Mouse (Mus musculus) MEL (cell line): ENCODE results near the gene Ryr2. TPM values are rescaled to one million over a fixed set of nuclear protein-coding genes. Genes with fewer than 3 reads are reported as not detected.

ENCODE experiments used
- DNase-seq: peaks from one replicate; pipeline ENCODE4 v3.0.0; 2011; ENCODE audit warnings: low read depth, low spot score
- H3K27ac ChIP-seq: 2 replicates; pipeline ENCODE4 v1.5.1; 2012; ENCODE audit warnings: low read depth, mild to moderate bottlenecking, control low read depth, low read length, moderate library complexity; ENCODE audit not compliant: control insufficient read depth
- H3K27me3 ChIP-seq, 2 experiments: fragments of 150-350 bp in 1 of 2; sonication (generic) in 1 of 2; 2 replicates each; pipeline ENCODE4 v1.6.1; 2012; ENCODE audit warnings: low read length in 2 of 2, mild to moderate bottlenecking in 2 of 2, improper control_type of control experiment in 1 of 2, moderate library complexity in 1 of 2; ENCODE audit not compliant: insufficient read depth in 2 of 2, control insufficient read depth in 1 of 2
- H3K36me3 ChIP-seq, 2 experiments: 2 replicates each; pipeline ENCODE4 v1.6.1; 2012 to 2014; ENCODE audit warnings: low read length in 2 of 2, improper control_type of control experiment in 1 of 2, inconsistent platforms in 1 of 2, mild to moderate bottlenecking in 1 of 2; ENCODE audit not compliant: insufficient read depth in 2 of 2, control insufficient read depth in 1 of 2
- H3K4me1 ChIP-seq, 2 experiments: fragments of 150-350 bp in 1 of 2; sonication (generic) in 1 of 2; 2 replicates each; pipeline ENCODE4 v1.6.1; 2012; ENCODE audit warnings: low read length in 2 of 2, improper control_type of control experiment in 1 of 2, mild to moderate bottlenecking in 1 of 2; ENCODE audit not compliant: insufficient read depth in 2 of 2, control insufficient read depth in 1 of 2
- H3K4me3 ChIP-seq, 2 experiments: fragments of 150-350 bp in 1 of 2; sonication (generic) in 1 of 2; 2 replicates each; pipeline ENCODE4 v1.5.1; 2012; ENCODE audit warnings: low read depth in 2 of 2, low read length in 2 of 2, mild to moderate bottlenecking in 2 of 2, moderate library complexity in 2 of 2, control low read depth in 1 of 2, improper control_type of control experiment in 1 of 2; ENCODE audit not compliant: control insufficient read depth in 1 of 2, insufficient read depth in 1 of 2
- H3K79me2 ChIP-seq: 2 replicates; pipeline ENCODE4 v1.6.1; 2012; ENCODE audit warnings: mild to moderate bottlenecking, low read length, moderate library complexity; ENCODE audit not compliant: control insufficient read depth, poor library complexity, insufficient read depth
- H3K9ac ChIP-seq: 2 replicates; pipeline ENCODE4 v1.6.1; 2012; ENCODE audit warnings: low read depth, mild to moderate bottlenecking, control low read depth, low read length, moderate library complexity; ENCODE audit not compliant: control insufficient read depth, poor library complexity, severe bottlenecking
- H3K9me3 ChIP-seq: fragments of 150-350 bp; sonication (generic); replicated peaks from 2 replicates; pipeline ENCODE4 v1.6.1; 2012; ENCODE audit warnings: mild to moderate bottlenecking, low read length, improper control_type of control experiment, moderate library complexity; ENCODE audit not compliant: insufficient read depth
- BHLHE40 ChIP-seq: IDR thresholded peaks from 2 replicates; pipeline ENCODE4 v1.6.1; 2012; ENCODE audit warnings: low read depth, mild to moderate bottlenecking, inconsistent platforms, low read length, improper control_type of control experiment, borderline replicate concordance
- CHD1 ChIP-seq: IDR thresholded peaks from 2 replicates; pipeline ENCODE4 v1.6.1; 2012; ENCODE audit warnings: low read depth, mild to moderate bottlenecking, inconsistent platforms, low read length, improper control_type of control experiment
- CTCF ChIP-seq, 3 experiments: IDR thresholded peaks in 2 of 3; conservative IDR thresholded peaks in 1 of 3; 2 replicates each; pipeline ENCODE4 v1.5.1; 2011 to 2012; ENCODE audit warnings: low read length in 3 of 3, low read depth in 2 of 3, mild to moderate bottlenecking in 2 of 3, improper control_type of control experiment in 1 of 3, inconsistent platforms in 1 of 3, mixed read lengths in 1 of 3, moderate library complexity in 1 of 3; ENCODE audit not compliant: control insufficient read depth in 1 of 3, insufficient read depth in 1 of 3, poor library complexity in 1 of 3, severe bottlenecking in 1 of 3
- EP300 ChIP-seq, 2 experiments: IDR thresholded peaks; 2 replicates each; pipeline ENCODE4 v1.6.1; 2011; ENCODE audit warnings: improper control_type of control experiment in 2 of 2, low read length in 2 of 2, low read depth in 1 of 2, mild to moderate bottlenecking in 1 of 2
- ETS1 ChIP-seq: IDR thresholded peaks from 2 replicates; pipeline ENCODE4 v1.6.1; 2012; ENCODE audit warnings: low read depth, mild to moderate bottlenecking, inconsistent platforms, low read length, improper control_type of control experiment, moderate library complexity
- GATA1 ChIP-seq: IDR thresholded peaks from 2 replicates; pipeline ENCODE4 v1.6.1; 2011; ENCODE audit warnings: low read depth, low read length, improper control_type of control experiment
- HCFC1 ChIP-seq: IDR thresholded peaks from 2 replicates; pipeline ENCODE4 v1.6.1; 2012; ENCODE audit warnings: low read depth, mild to moderate bottlenecking, inconsistent platforms, low read length, improper control_type of control experiment, moderate library complexity
- JUND ChIP-seq: IDR thresholded peaks from 2 replicates; pipeline ENCODE4 v1.6.1; 2011; ENCODE audit warnings: low read depth, mild to moderate bottlenecking, improper control_type of control experiment, low read length
- KAT2A ChIP-seq: conservative IDR thresholded peaks from 2 replicates; pipeline ENCODE4 v1.6.1; 2012; ENCODE audit warnings: low read depth, low read length, improper control_type of control experiment, inconsistent platforms
- MAFK ChIP-seq: IDR thresholded peaks from 2 replicates; pipeline ENCODE4 v1.6.1; 2011; ENCODE audit warnings: low read depth, mild to moderate bottlenecking, low read length, improper control_type of control experiment, borderline replicate concordance
- MAX ChIP-seq: IDR thresholded peaks from 2 replicates; pipeline ENCODE4 v1.6.1; 2011; ENCODE audit warnings: low read length, improper control_type of control experiment
- MXI1 ChIP-seq: IDR thresholded peaks from 2 replicates; pipeline ENCODE4 v1.6.1; 2011; ENCODE audit warnings: mild to moderate bottlenecking, low read depth, low read length, improper control_type of control experiment
- MYC ChIP-seq: IDR thresholded peaks from 2 replicates; pipeline ENCODE4 v1.6.1; 2011; ENCODE audit warnings: low read depth, mild to moderate bottlenecking, low read length, improper control_type of control experiment, moderate library complexity
- NELFE ChIP-seq: IDR thresholded peaks from 2 replicates; pipeline ENCODE4 v1.6.1; 2011; ENCODE audit warnings: low read depth, low read length, improper control_type of control experiment
- POLR2A ChIP-seq, 2 experiments: IDR thresholded peaks; 2 replicates each; pipeline ENCODE4 v1.6.1; 2011 to 2012; ENCODE audit warnings: low read length in 2 of 2, mild to moderate bottlenecking in 2 of 2, control low read depth in 1 of 2, improper control_type of control experiment in 1 of 2, low read depth in 1 of 2, moderate library complexity in 1 of 2; ENCODE audit not compliant: control insufficient read depth in 1 of 2, insufficient read depth in 1 of 2, poor library complexity in 1 of 2
- RCOR1 ChIP-seq: IDR thresholded peaks from 2 replicates; pipeline ENCODE4 v1.6.1; 2012; ENCODE audit warnings: low read depth, mild to moderate bottlenecking, inconsistent platforms, low read length, improper control_type of control experiment
- SIN3A ChIP-seq: IDR thresholded peaks from 2 replicates; pipeline ENCODE4 v1.6.1; 2012; ENCODE audit warnings: low read length, improper control_type of control experiment, inconsistent platforms
- TAL1 ChIP-seq: IDR thresholded peaks from 2 replicates; pipeline ENCODE4 v1.6.1; 2012; ENCODE audit warnings: mild to moderate bottlenecking, inconsistent platforms, low read length, moderate library complexity, mixed read lengths
- TBP ChIP-seq: IDR thresholded peaks from 2 replicates; pipeline ENCODE4 v1.8.0; 2011; ENCODE audit warnings: low read depth, low read length, improper control_type of control experiment
- TCF12 ChIP-seq: IDR thresholded peaks from 2 replicates; pipeline ENCODE4 v1.6.1; 2014; ENCODE audit warnings: low read depth, mild to moderate bottlenecking, inconsistent platforms, low read length, improper control_type of control experiment, moderate library complexity
- USF1 ChIP-seq: IDR thresholded peaks from 2 replicates; pipeline ENCODE4 v1.6.1; 2014; ENCODE audit warnings: low read depth, mild to moderate bottlenecking, inconsistent platforms, low read length, improper control_type of control experiment, moderate library complexity
- ZC3H11A ChIP-seq: IDR thresholded peaks from 2 replicates; pipeline ENCODE4 v1.6.1; 2012; ENCODE audit warnings: low read depth, mild to moderate bottlenecking, inconsistent platforms, low read length, improper control_type of control experiment
- ZKSCAN1 ChIP-seq: IDR thresholded peaks from 2 replicates; pipeline ENCODE4 v1.6.1; 2012; ENCODE audit warnings: low read depth, mild to moderate bottlenecking, inconsistent platforms, low read length, improper control_type of control experiment, moderate library complexity
- ZMIZ1 ChIP-seq: IDR thresholded peaks from 2 replicates; pipeline ENCODE4 v1.6.1; 2012; ENCODE audit warnings: low read depth, mild to moderate bottlenecking, inconsistent platforms, low read length, improper control_type of control experiment, moderate library complexity
- ZNF384 ChIP-seq: IDR thresholded peaks from 2 replicates; pipeline ENCODE4 v1.6.1; 2012; ENCODE audit warnings: low read depth, mild to moderate bottlenecking, inconsistent platforms, low read length, improper control_type of control experiment
- polyA plus RNA-seq, 2 experiments: library from polyadenylated mRNA; stranded (reverse) in 1 of 2; unstranded in 1 of 2; fragments of >175 nt in 1 of 2; fragments of >200 nt in 1 of 2; gene quantifications; 2 replicates each; pipeline versions ENCODE4 v1.2.1 to v1.2.4; 2012; ENCODE audit warnings: low replicate concordance in 2 of 2, low read depth in 1 of 2; ENCODE audit not compliant: insufficient read length in 2 of 2, insufficient read depth in 1 of 2, missing spikeins in 1 of 2
- total RNA-seq: library from RNA; depleted of rRNA; stranded (reverse); fragments of 300-350 nt; gene quantifications from 2 replicates; pipeline ENCODE4 v1.2.3, GENCODE M21; 2012

The Ryr2 gene
- total and polyA plus RNA-seq, 3 experiments = 0.04 TPM; not detected in 2

GRCm38 (mm10) chr13:11757894-11758293, 348.9 kb downstream of the Ryr2 start:
- Histone ChIP-seq H3K9me3 (no peaks in the 10 kb centered on the region), H3K27me3 (no peaks in the 10 kb centered on the region; a peak in 1 of 4 replicates), H3K79me2 (no peaks in the 10 kb centered on the region), H3K27ac (no peak overlapping the region), H3K36me3 (no peaks in the 10 kb centered on the region), H3K9ac (no peak overlapping the region), H3K4me3 (no peak overlapping the region)
- no peak for DNase-seq
- TF ChIP-seq MYC (no peak), POLR2A (IDR thresholded peaks at IDR 0.05; ENCODE audit: control insufficient read depth in 1 of 2, insufficient read depth in 1 of 2, low read depth in 1 of 2, low read length in 2 of 2, poor library complexity in 1 of 2) (no peak), ZC3H11A (no peak), CHD1 (no peak), ZKSCAN1 (no peak), ZMIZ1 (no peak), TAL1 (no peak), ZNF384 (no peak), ETS1 (no peak), RCOR1 (no peak), GATA1 (no peak)
- TF ChIP-seq, all 39 proteins: peak for 0
- no peaks in the 10 kb centered on the region for H3K4me1 ChIP-seq

GRCm38 (mm10) chr13:11745479-11745878, 361.3 kb downstream of the Ryr2 start:
- Histone ChIP-seq H3K9me3 (no peaks in the 10 kb centered on the region), H3K4me3 (no peak overlapping the region), H3K27ac (no peak overlapping the region), H3K36me3 (no peaks in the 10 kb centered on the region), H3K9ac (no peak overlapping the region), H3K4me1 (no peaks in the 10 kb centered on the region), H3K79me2 (no peaks in the 10 kb centered on the region), H3K27me3 (no peaks in the 10 kb centered on the region)
- DNase-seq = no peak
- TF ChIP-seq NELFE (no peak), MAFK (no peak), BHLHE40 (no peak), KAT2A (no peak), TBP (no peak), SIN3A (no peak), CTCF (IDR thresholded peaks at IDR 0.05 in 2 of 3, conservative IDR thresholded peaks at IDR 0.05 in 1 of 3; ENCODE audit: control insufficient read depth in 1 of 3, insufficient read depth in 1 of 3, low read depth in 2 of 3, low read length in 3 of 3, poor library complexity in 1 of 3, severe bottlenecking in 1 of 3) (no peak), MAX (no peak), JUND (no peak), TCF12 (no peak), HCFC1 (no peak), ZMIZ1 (no peak), MXI1 (no peak), EP300 (IDR thresholded peaks at IDR 0.05; ENCODE audit: low read depth in 1 of 2, low read length in 2 of 2) (no peak), USF1 (no peak), ZKSCAN1 (no peak)
